Mouse (Mus musculus) brown adipose tissue, adult 24 weeks (tissue): Measurements from ENCODE around the gene Incenp. TPM values are rescaled to one million over a fixed set of nuclear protein-coding genes. Genes with fewer than 3 reads are reported as not detected.

Experiments used
- polyA plus RNA-seq: library from polyadenylated mRNA; stranded (reverse); fragments of >200 nt; gene quantifications from 2 replicates; pipeline ENCODE4 v1.2.4, GENCODE M21; 2012; ENCODE audit not compliant: missing spikeins, insufficient read depth, insufficient read length

The Incenp gene
- polyA plus RNA-seq, 1 experiment, result 2.5 TPM

Other genes starting within 250 kb of the Incenp start
- gene Scgb2a2, start 52.0 kb downstream of the Incenp start, polyA plus RNA-seq, result not detected in 2 replicates
- gene Fth1, start 81.0 kb upstream of the Incenp start, polyA plus RNA-seq, result 4,010 and 5,287 TPM in 2 replicates
- not detected in 2 replicates for gene Best1, start 102.1 kb upstream of the Incenp start, polyA plus RNA-seq
- 4.8 and 7.5 TPM in 2 replicates for gene Rab3il1, start 102.1 kb upstream of the Incenp start, polyA plus RNA-seq
- gene Fads3, start 142.0 kb upstream of the Incenp start, polyA plus RNA-seq, result 31.1 and 34.2 TPM in 2 replicates
- gene Fads2, start 202.2 kb upstream of the Incenp start, polyA plus RNA-seq, result 7.1 and 9.6 TPM in 2 replicates